Mouse (Mus musculus) neural tube, embryonic 11.5 days (tissue): ENCODE results near the gene Mboat2. TPM values are rescaled to one million over a fixed set of nuclear protein-coding genes. Genes with fewer than 3 reads are reported as not detected.

Experiments used
- ATAC-seq: fragments of 200-750 bp; cut with Nextera tagmentation; 2 replicates; pipeline ENCODE4 v1.8.0; 2017; ENCODE audit warnings: moderate number of reproducible peaks, mild to moderate bottlenecking, moderate TSS enrichment, moderate library complexity; ENCODE audit not compliant: insufficient read depth, low FRiP score, low TSS enrichment
- DNase-seq: peaks from one replicate; pipeline ENCODE4 v3.0.0-alpha.2; 2015; ENCODE audit warnings: low spot score
- H3K27ac ChIP-seq: fragments of 300-500 bp; sonication (generic); 2 replicates; pipeline ENCODE4 v1.5.1; 2014; ENCODE audit warnings: low read depth, mild to moderate bottlenecking, low read length
- H3K27me3 ChIP-seq: fragments of 300-500 bp; sonication (generic); 2 replicates; pipeline ENCODE4 v1.6.1; 2014; ENCODE audit warnings: mild to moderate bottlenecking, low read length, mixed read lengths; ENCODE audit not compliant: control insufficient read depth, insufficient read depth
- H3K36me3 ChIP-seq: fragments of 300-500 bp; sonication (generic); 2 replicates; pipeline ENCODE4 v1.6.1; 2014; ENCODE audit warnings: mild to moderate bottlenecking, low read length, moderate library complexity, mixed read lengths; ENCODE audit not compliant: control insufficient read depth, insufficient read depth
- H3K4me1 ChIP-seq: fragments of 300-500 bp; sonication (generic); 2 replicates; pipeline ENCODE4 v1.6.1; 2014; ENCODE audit warnings: low read length, mixed read lengths; ENCODE audit not compliant: control insufficient read depth, insufficient read depth
- H3K4me2 ChIP-seq: fragments of 300-500 bp; sonication (generic); 2 replicates; pipeline ENCODE4 v1.6.1; 2014; ENCODE audit warnings: low read depth, mild to moderate bottlenecking, moderate library complexity
- H3K4me3 ChIP-seq: fragments of 300-500 bp; sonication (generic); 2 replicates; pipeline ENCODE4 v1.5.1; 2014; ENCODE audit warnings: low read depth, low read length
- H3K9ac ChIP-seq: fragments of 300-500 bp; sonication (generic); 2 replicates; pipeline ENCODE4 v1.6.1; 2014; ENCODE audit warnings: mild to moderate bottlenecking, low read length
- H3K9me3 ChIP-seq: fragments of 300-500 bp; sonication (generic); 2 replicates; pipeline ENCODE4 v1.6.1; 2016; ENCODE audit warnings: low read length; ENCODE audit not compliant: control insufficient read depth
- WGBS: fragments of 180-500 bp; shearing (Covaris S2); extraction: QIAGEN DNeasy Blood & Tissue Kit; methylation state at CpG from one replicate; pipeline ENCODE4 v1.1.7; 2014; 5-methylcytosine and 5-hydroxymethylcytosine counted together
- polyA plus RNA-seq: library from polyadenylated mRNA; unstranded; fragments of >200 nt; fragmentation: Nextera tagmentation; extraction: Ambion mirVana; gene quantifications from 2 replicates; pipeline ENCODE4 v1.2.1, GENCODE M21; 2014

Mboat2 gene
- polyA plus RNA-seq, 1 experiment from 2014 or later: 60.9 TPM

- DNase-seq: no peak
- H3K9me3 ChIP-seq: no peaks in the 10 kb centered on the region
- H3K27me3 ChIP-seq: no peaks in the 10 kb centered on the region
- no peak overlapping the region for H3K27ac ChIP-seq
- peaks cover 4% of the 10 kb centered on the region for H3K36me3 ChIP-seq
- no peak overlapping the region for H3K4me2 ChIP-seq
- 87% methylated on average over 9 of the region's 9 CpGs for WGBS
- H3K4me1 ChIP-seq: peaks cover 12% of the 10 kb centered on the region
- no peak overlapping the region for H3K9ac ChIP-seq
- ATAC-seq: no peak
- H3K4me3 ChIP-seq: no peak overlapping the region
Measured at GRCm38 (mm10) chr12:24898226-24898625, 67.5 kb downstream of the Mboat2 start.

- WGBS: 80% methylated on average over 10 of the region's 10 CpGs
- H3K9me3 ChIP-seq: no peaks in the 10 kb centered on the region
Measured at GRCm38 (mm10) chr12:24899636-24900035, 69.0 kb downstream of the Mboat2 start.

DNA sequence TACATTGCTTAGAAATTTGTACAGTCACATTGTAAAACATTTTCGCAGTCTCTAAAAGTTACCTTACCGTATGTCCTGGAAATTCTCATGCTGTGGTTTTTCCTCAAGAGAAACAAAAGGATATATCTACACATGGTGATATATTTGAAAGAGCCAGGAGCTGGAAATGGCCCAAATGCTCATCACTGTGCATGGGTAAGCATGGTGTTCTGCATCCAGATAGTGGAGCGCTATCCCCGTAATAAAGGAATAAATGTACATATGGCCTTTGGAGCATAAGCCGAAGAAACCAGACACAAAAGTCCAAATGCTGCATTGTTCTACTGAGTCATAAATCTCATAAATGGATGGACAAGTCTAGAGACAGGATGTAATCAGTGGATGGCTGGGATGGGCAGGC is 72.1 kb downstream of the Mboat2 start:
- H3K27ac ChIP-seq: no peak overlapping the region
- H3K4me3 ChIP-seq: no peak overlapping the region
- ATAC-seq (no peak), DNase-seq (no peak)
- 91% methylated on average over 5 of the region's 5 CpGs for WGBS
- no peak overlapping the region for H3K9ac ChIP-seq
- no peaks in the 10 kb centered on the region for H3K27me3 ChIP-seq
- H3K36me3 ChIP-seq: peaks cover 4% of the 10 kb centered on the region
- H3K9me3 ChIP-seq: no peaks in the 10 kb centered on the region
- no peaks in the 10 kb centered on the region for H3K4me1 ChIP-seq
- H3K4me2 ChIP-seq: no peak overlapping the region

More at GRCm38 (mm10) chr12:24899636-24900035, 69.0 kb downstream of the Mboat2 start:
- Histone ChIP-seq H3K9ac (no peak overlapping the region), H3K4me2 (no peak overlapping the region), H3K27ac (no peak overlapping the region), H3K36me3 (peaks cover 4% of the 10 kb centered on the region), H3K4me3 (no peak overlapping the region), H3K27me3 (no peaks in the 10 kb centered on the region), H3K4me1 (0 out of 2 replicates have a peak, but pooled peaks cover under 1% of the 10 kb centered on the region)
- ATAC-seq (no peak), DNase-seq (no peak)

GRCm38 (mm10) chr12:24907894-24908293 is 77.2 kb downstream of the Mboat2 start:
- no peak overlapping the region for H3K9ac ChIP-seq
- WGBS: 93% methylated on average over 2 of the region's 2 CpGs

GRCm38 (mm10) chr12:24909679-24910078 is 79.0 kb downstream of the Mboat2 start:
- no peak overlapping the region for H3K27ac ChIP-seq
- 94% methylated on average over 7 of the region's 7 CpGs for WGBS
- no peak overlapping the region for H3K4me3 ChIP-seq
- no peaks in the 10 kb centered on the region for H3K4me1 ChIP-seq
- ATAC-seq: no peak
- H3K9me3 ChIP-seq: no peaks in the 10 kb centered on the region
- H3K9ac ChIP-seq: no peak overlapping the region
- H3K27me3 ChIP-seq: no peaks in the 10 kb centered on the region
- peaks cover 4% of the 10 kb centered on the region; the same call in 1 of the 2 replicates for H3K36me3 ChIP-seq
- DNase-seq: no peak
- H3K4me2 ChIP-seq: no peak overlapping the region

More at GRCm38 (mm10) chr12:24907894-24908293, 77.2 kb downstream of the Mboat2 start:
- H3K27me3 ChIP-seq: no peaks in the 10 kb centered on the region
- H3K4me1 ChIP-seq: no peaks in the 10 kb centered on the region
- no peaks in the 10 kb centered on the region for H3K9me3 ChIP-seq
- DNase-seq (no peak), ATAC-seq (no peak)
- peaks cover 2% of the 10 kb centered on the region; the same call in 1 of the 2 replicates for H3K36me3 ChIP-seq
- H3K4me2 ChIP-seq: no peak overlapping the region
- no peak overlapping the region for H3K4me3 ChIP-seq
- no peak overlapping the region for H3K27ac ChIP-seq

DNA sequence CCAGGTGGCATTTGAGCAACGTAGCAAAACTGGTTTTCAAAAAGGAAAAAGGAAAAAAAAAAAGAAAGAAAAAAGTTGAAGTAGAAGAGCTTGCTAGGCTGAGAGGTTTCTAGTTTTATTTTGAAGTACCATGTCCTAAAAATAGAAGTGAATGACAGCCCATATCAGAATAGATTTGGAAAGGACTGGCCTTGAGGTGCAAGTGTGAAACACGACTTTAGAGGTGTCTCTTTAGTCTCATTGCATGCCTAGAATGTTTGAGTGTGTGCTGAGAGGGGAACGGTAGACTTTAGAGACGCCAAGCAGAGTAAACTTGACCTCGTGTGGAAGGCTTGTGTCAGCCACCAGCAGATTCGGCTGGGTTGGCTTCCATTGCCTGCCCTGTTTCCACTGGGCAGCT is 81.5 kb downstream of the Mboat2 start:
- no peak overlapping the region for H3K9ac ChIP-seq
- no peak overlapping the region for H3K4me2 ChIP-seq
- ATAC-seq (no peak), DNase-seq (no peak)
- WGBS: 76% methylated on average over 6 of the region's 6 CpGs
- H3K36me3 ChIP-seq: peaks cover 4% of the 10 kb centered on the region; the same call in 1 of the 2 replicates
- no peaks in the 10 kb centered on the region for H3K27me3 ChIP-seq
- no peaks in the 10 kb centered on the region for H3K4me1 ChIP-seq
- no peaks in the 10 kb centered on the region for H3K9me3 ChIP-seq
- H3K27ac ChIP-seq: no peak overlapping the region
- no peak overlapping the region for H3K4me3 ChIP-seq

- Histone ChIP-seq H3K36me3 (peaks cover 4% of the 10 kb centered on the region; the same call in 1 of the 2 replicates), H3K4me3 (no peak overlapping the region), H3K9me3 (no peaks in the 10 kb centered on the region), H3K27ac (no peak overlapping the region), H3K9ac (no peak overlapping the region), H3K4me1 (no peaks in the 10 kb centered on the region), H3K27me3 (no peaks in the 10 kb centered on the region), H3K4me2 (no peak overlapping the region)
- ATAC-seq (no peak), DNase-seq (no peak)
- 67% methylated on average over 1 of the region's 1 CpGs for WGBS
Measured at GRCm38 (mm10) chr12:24912876-24913275, 82.2 kb downstream of the Mboat2 start.

GRCm38 (mm10) chr12:24918575-24919262 is 88.0 kb downstream of the Mboat2 start:
- H3K4me1 ChIP-seq: no peaks in the 10 kb centered on the region; the same call in 1 of the 2 replicates
- H3K4me2 ChIP-seq: no peak overlapping the region
- H3K4me3 ChIP-seq: no peak overlapping the region
- no peaks in the 10 kb centered on the region for H3K27me3 ChIP-seq
- no peaks in the 10 kb centered on the region for H3K9me3 ChIP-seq
- no peak overlapping the region for H3K27ac ChIP-seq
- DNase-seq (no peak), ATAC-seq (no peak)
- H3K9ac ChIP-seq: no peak overlapping the region
- WGBS: 81% methylated on average over 12 of the region's 12 CpGs
- H3K36me3 ChIP-seq: no peaks in the 10 kb centered on the region; the same call in 1 of the 2 replicates

DNA sequence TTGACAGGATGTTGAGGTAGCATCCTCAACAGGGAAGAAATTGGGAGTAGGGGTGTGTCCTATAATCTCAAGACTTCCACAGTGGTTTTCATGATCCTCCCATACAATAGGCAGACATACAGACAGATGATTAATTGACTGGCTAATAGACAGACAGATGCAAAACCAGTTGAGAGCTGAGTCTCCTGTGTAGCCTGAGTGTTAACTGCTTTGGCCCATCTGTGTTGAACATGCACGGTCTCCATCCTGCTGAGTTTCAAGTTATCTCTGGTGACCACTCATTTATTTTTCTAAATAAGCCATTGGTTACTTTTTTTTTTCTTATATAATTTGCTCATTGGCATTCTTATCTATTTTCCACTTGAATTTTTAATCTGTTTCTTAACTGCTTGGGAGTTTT is 90.2 kb downstream of the Mboat2 start:
- Histone ChIP-seq H3K36me3 (no peaks in the 10 kb centered on the region), H3K9me3 (no peaks in the 10 kb centered on the region), H3K27ac (no peak overlapping the region), H3K4me2 (no peak overlapping the region), H3K4me3 (no peak overlapping the region), H3K4me1 (no peaks in the 10 kb centered on the region; the same call in 1 of the 2 replicates), H3K27me3 (no peaks in the 10 kb centered on the region), H3K9ac (no peak overlapping the region)
- WGBS: 63% methylated on average over 1 of the region's 1 CpGs
- ATAC-seq (no peak), DNase-seq (no peak)
